Mouse (Mus musculus) CH12.LX (cell line): ENCODE data around the gene Ttc7b.

Source experiments
- CTCF ChIP-seq, 2 experiments: IDR thresholded peaks in 1 of 2; conservative IDR thresholded peaks in 1 of 2; 2 replicates each; pipeline ENCODE4 v1.5.1; 2011 to 2012; ENCODE audit warnings: low read depth in 2 of 2, low read length in 2 of 2, improper control_type of control experiment in 1 of 2, inconsistent platforms in 1 of 2, mild to moderate bottlenecking in 1 of 2, moderate library complexity in 1 of 2
- E2F4 ChIP-seq: IDR thresholded peaks from 2 replicates; pipeline ENCODE4 v1.6.1; 2011; ENCODE audit warnings: low read depth, low read length, improper control_type of control experiment; ENCODE audit not compliant: insufficient replicate concordance
- EP300 ChIP-seq: IDR thresholded peaks from 2 replicates; pipeline ENCODE4 v1.6.1; 2011; ENCODE audit warnings: low read length, improper control_type of control experiment
- GABPA ChIP-seq: IDR thresholded peaks from 2 replicates; pipeline ENCODE4 v1.6.1; 2012; ENCODE audit warnings: low read depth, low read length, improper control_type of control experiment, inconsistent platforms; ENCODE audit not compliant: insufficient replicate concordance
- HCFC1 ChIP-seq: IDR thresholded peaks from 2 replicates; pipeline ENCODE4 v1.6.1; 2012; ENCODE audit warnings: low read depth, mild to moderate bottlenecking, inconsistent platforms, low read length, improper control_type of control experiment
- MAX ChIP-seq: IDR thresholded peaks from 2 replicates; pipeline ENCODE4 v1.6.1; 2011; ENCODE audit warnings: low read length, improper control_type of control experiment
- POLR2A ChIP-seq: IDR thresholded peaks from 2 replicates; pipeline ENCODE4 v1.6.1; 2011; ENCODE audit warnings: low read depth, mild to moderate bottlenecking, improper control_type of control experiment, low read length

DNA sequence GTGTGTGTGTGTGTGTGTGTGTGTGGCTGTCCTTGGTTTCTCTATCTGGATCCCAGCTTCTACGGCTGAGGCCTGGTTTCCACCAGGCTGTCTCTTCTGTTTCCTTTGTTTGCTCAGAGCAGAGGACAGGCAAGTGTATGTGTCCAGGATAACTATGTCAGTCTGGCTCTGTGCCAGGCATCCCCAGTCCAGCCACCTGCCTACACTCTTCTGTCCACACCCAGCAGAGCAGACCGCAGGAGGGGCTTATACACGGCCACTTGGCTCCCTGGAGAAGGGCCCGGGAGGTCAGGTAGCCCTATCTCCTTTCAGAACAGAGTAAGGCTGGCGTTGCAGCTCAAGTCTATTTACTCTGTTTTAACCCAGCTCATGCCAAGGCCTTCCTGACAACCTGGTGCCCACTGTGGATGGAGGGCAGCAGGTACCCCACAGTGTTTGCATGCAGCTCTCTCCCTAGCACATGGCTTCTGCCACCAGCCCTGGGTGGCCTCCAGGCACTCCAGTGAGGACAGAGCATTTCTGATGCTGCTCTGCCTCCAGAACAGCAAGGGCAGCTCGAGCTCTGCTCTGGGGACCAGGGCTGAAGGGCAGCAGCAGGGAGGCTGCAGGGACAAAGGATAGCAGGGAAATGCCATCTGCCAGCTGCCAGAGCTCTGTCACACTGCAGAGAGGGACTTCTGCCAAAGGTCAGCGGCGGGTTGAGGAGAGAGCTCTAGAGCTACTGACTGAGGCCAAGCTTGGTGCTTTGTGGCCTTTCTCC lies 212.9 kb downstream of the Ttc7b start:
- TF ChIP-seq EP300 (no peak), CTCF (conservative IDR thresholded peaks at IDR 0.05 in 1 of 2, IDR thresholded peaks at IDR 0.05 in 1 of 2; ENCODE audit: low read depth in 2 of 2, low read length in 2 of 2) (no peak), MAX (no peak), GABPA (no peak), HCFC1 (no peak), E2F4 (no peak), POLR2A (no peak)
